Mouse (Mus musculus) thymus, postnatal 10 days (tissue): ENCODE results near the gene Slc22a14.

Experiments used
- DNase-seq, 2 experiments: peaks; one replicate each; pipeline ENCODE4 v3.0.0; 2021; ENCODE audit warnings: low spot score in 2 of 2

Slc22a14 gene

DNA sequence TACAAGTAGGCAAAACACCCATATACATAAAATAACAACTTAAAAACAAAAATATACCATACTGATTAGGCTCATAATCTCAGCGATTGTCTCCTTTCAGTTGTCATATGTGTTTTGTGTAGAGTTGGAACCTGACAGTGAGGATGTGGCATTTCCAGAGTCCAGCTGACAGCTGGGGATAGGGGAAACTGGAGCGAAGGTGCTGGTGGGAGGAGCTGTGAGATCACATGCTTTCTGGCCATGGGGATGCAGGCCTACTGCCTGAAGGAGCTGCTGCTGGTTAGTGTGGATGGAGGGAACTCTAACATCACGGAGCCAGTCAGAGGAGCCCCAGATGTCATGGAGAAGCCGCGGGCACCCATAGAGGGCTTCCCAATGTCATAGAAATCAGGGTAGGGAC is 159.6 kb downstream of the Slc22a14 start:
- DNase-seq: no peak

- no peak for DNase-seq
Measured at GRCm38 (mm10) chr9:119203617-119204016, 161.7 kb downstream of the Slc22a14 start.

- no peak for DNase-seq
Measured at GRCm38 (mm10) chr9:119201653-119202052, 163.7 kb downstream of the Slc22a14 start.

DNA sequence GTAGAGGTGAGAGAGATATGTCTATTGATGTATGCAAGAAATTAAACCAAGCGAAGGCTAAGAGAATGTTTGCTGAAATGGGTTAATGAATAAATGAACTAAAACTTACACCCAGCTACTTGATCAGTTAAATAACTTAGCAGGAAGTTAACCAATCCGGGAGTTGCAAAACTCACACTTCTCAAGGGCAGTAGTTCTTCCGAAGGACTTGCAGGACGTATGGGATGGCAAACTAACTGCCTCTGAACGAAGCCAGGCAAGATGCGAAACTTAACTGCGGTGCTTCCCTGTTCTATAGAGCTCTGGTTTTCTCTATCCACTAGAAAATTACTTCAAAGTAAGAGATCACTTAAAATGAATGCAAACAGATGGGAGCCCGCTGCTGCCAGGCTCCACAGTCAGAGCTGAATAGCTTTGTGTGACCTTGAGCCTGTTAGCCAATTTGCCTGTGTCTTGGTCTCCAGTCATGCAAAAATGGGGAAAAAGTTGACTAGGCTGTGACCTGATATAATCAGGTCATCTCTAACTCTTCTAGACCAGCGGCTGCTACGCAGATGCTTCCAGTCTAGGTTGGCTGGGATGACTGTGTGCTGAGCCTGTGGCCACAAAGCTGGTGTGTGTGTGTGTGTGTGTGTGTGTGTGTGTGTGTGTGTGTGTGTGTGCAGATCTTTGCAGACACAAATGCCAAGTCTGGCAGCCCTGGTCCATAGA is 166.0 kb downstream of the Slc22a14 start:
- DNase-seq: no peak

- DNase-seq: peak in 1 of 2 experiments; percentile 45
Measured at GRCm38 (mm10) chr9:119192202-119192990, 173.0 kb downstream of the Slc22a14 start.

- no peak for DNase-seq
Measured at GRCm38 (mm10) chr9:119181241-119181728, 184.1 kb downstream of the Slc22a14 start.

GRCm38 (mm10) chr9:119179292-119179691 is 186.1 kb downstream of the Slc22a14 start:
- no peak for DNase-seq

DNA sequence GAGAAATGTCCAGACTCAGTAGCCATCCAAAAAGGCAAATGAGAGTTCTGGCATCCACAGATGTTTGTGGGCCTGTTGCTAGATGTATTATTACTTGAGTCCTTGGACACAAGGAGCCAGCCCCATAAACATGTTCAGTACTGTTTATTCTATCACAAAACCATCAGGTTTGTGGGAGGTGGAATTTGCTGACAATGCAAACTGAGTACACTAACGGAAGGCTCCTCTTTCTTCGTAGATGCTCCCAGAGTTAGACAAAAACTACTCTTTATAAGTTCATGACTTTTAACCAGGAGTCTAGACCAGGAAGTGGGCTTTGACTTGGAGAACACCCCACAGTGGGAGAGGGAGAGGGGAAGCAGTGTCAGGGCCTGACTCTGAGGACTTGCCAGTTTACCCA is 197.7 kb downstream of the Slc22a14 start:
- DNase-seq: no peak

DNA sequence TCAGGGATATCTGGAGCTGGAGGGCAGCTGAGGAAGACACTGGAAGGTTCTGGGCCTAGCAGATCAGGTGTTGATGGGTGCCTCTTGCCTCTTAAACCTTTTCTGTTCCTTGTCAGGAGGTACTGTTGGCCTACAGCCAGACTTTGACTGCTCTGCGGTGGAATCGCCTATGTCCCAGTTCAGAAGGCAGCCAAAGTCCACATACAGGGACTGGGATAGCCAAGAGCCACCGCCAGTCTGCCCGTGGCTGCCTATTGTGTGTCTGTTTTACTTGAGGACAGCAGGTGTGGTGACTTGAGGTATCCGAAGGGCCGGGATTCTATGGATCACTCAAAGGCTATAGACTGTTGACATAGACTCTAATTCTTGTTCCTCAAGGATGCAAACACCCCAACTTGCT is 199.8 kb downstream of the Slc22a14 start:
- DNase-seq: no peak

DNA sequence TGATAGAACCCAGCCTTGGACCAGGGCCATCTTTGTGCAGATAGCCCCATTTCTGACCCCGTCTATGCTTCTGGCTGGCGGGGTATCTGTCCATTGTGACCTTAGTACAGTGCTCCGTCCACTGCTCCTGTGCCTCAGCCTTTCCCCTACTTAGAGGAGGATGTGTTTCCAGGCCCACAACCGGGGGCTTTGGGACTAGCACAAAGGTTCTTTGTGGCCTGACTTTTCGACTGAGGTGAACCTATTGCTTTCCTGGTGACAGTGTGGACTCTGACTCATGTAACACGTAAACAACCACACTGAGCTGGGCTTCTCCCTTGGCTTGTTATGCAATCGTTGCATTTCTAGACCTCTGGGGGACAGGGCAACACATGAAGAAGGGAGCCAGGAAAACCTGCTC is 200.6 kb downstream of the Slc22a14 start:
- DNase-seq: no peak

DNA sequence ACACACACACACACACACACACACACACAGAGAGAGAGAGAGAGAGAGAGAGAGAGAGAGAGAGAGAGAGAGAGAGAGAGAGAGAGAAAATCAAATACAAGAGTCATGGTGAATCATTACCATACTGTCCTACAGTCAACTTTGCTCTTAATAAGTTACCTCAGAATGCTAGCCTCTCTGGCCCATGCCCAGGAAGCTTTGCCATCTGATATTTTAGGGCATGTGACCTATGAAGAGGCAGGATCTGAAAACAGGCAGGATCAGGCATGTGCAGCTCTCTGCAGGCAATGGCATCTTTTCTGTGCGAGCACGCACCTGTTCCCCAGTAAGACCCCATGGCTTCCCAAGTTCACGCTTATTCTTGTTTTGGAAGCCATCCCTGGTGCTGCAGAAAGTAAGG is 204.7 kb downstream of the Slc22a14 start:
- no peak for DNase-seq

GRCm38 (mm10) chr9:119158861-119159260 is 206.5 kb downstream of the Slc22a14 start, which contains the start of gene Gm47289:
Gm47289 (plus strand) TSS chr9:119159161.
- no peak for DNase-seq

GRCm38 (mm10) chr9:119156278-119157201 is 208.8 kb downstream of the Slc22a14 start, which contains the start of gene Acaa1b:
Acaa1b (minus strand) TSS chr9:119157093.
- peak in 1 of 2 experiments; percentile 47 for DNase-seq

DNA sequence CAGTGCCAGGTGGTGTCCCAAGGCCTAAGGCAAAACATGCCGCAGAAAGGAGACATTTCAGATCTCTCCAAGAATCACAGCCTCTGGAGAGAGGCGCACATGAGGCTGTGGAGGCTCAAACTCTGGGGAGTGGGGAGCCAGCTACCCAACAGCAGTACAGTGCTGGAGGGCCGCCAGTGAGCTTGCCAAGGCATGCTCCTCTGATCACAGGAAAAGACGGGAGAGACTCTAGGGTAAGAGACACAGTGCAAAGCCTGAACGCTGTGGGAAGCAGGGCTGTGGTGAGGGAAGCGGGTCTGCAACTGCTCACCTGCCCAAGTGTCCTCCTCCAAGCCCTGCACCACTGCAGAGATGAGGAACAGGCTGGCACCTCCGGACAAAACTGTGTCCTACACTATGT is 209.5 kb downstream of the Slc22a14 start:
- DNase-seq: no peak

- no peak for DNase-seq
Measured at GRCm38 (mm10) chr9:119155416-119155815, 209.9 kb downstream of the Slc22a14 start.

GRCm38 (mm10) chr9:119151751-119152150 is 213.6 kb downstream of the Slc22a14 start:
- DNase-seq: no peak

DNA sequence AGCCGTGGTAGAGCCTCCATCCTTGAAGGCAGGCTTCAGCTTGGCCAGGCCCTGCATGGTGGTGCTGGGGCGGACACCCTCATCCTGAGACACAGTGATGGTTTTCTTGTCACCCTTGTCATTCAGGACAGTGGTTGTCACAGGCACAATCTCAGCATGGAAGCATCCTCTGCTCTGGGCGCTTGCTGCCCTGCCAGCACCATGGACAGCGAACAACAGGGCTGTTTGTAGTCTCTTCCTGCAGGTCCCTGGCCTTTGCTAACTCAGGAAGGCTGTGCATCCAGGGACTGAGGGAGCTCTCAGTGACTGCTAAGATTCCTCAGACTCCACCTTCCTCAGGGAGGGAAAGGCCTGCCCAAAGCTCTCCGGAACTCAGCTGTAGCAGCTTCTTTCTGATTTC is 215.8 kb downstream of the Slc22a14 start:
- DNase-seq: peak in 1 of 2 experiments; percentile 46

- DNase-seq: no peak
Measured at GRCm38 (mm10) chr9:119146098-119146770, 219.1 kb downstream of the Slc22a14 start.

- DNase-seq: no peak
Measured at GRCm38 (mm10) chr9:119145638-119146037, 219.7 kb downstream of the Slc22a14 start.

DNA sequence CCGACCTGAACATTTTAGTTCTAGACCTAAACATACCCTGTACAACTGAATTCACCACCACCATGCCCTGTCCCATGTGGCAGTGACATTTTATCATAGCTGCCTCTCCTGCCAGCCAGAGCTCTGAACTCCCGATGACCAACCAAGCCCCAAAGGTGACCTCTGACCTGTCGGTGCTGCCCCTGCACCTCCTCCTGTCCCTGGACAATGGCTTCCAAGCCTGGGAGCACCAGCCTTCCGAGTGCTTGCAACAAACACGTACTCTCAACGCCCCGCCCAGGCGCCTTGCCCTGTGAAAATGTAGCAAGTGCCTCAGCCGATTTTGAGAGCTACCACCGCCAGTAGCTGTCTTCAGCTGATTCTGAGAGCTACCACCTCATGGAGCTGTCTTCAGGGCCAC is 220.2 kb downstream of the Slc22a14 start:
- DNase-seq: no peak

GRCm38 (mm10) chr9:119144696-119145095 is 220.7 kb downstream of the Slc22a14 start:
- DNase-seq: no peak
